Mouse (Mus musculus): Measurements from ENCODE around the gene Rock2. TPM values are rescaled to one million over a fixed set of nuclear protein-coding genes. Genes with fewer than 3 reads are reported as not detected.

The Rock2 gene
- polyA plus RNA-seq, 2 experiments, result 18.2 to 18.3 TPM

GRCm38 (mm10) chr12:16911524-16911923 lies 16.8 kb downstream of the Rock2 start:
- Histone ChIP-seq H3K27me3 (ENCODE audit: control insufficient read depth, insufficient read depth, low read length) (no peaks in the 10 kb centered on the region), H3K4me1 (ENCODE audit: control insufficient read depth, insufficient read depth, low read length) (no peaks in the 10 kb centered on the region), H3K36me3 (ENCODE audit: control insufficient read depth, insufficient read depth, low read length) (no peaks in the 10 kb centered on the region), H3K27ac (replicated peaks; ENCODE audit: low read depth, low read length) (no peak overlapping the region), H3K9ac (ENCODE audit: low read depth, low read length, severe bottlenecking) (no peak overlapping the region), H3K4me3 (replicated peaks; ENCODE audit: low read length) (no peak overlapping the region), H3K4me2 (replicated peaks; ENCODE audit: low read depth, low read length, severe bottlenecking) (no peak overlapping the region), H3K9me3 (ENCODE audit: control insufficient read depth, low read length) (no peaks in the 10 kb centered on the region)
- no peak for ATAC-seq (ENCODE audit: low FRiP score, low read depth)
- 82% methylated on average over 2 of the region's 3 CpGs for WGBS
- no peak for DNase-seq (ENCODE audit: low spot score)
- TF ChIP-seq POLR2A (IDR thresholded peaks at IDR 0.05; ENCODE audit: borderline replicate concordance, extremely low read depth, insufficient read depth, insufficient read length), result no peak

DNA sequence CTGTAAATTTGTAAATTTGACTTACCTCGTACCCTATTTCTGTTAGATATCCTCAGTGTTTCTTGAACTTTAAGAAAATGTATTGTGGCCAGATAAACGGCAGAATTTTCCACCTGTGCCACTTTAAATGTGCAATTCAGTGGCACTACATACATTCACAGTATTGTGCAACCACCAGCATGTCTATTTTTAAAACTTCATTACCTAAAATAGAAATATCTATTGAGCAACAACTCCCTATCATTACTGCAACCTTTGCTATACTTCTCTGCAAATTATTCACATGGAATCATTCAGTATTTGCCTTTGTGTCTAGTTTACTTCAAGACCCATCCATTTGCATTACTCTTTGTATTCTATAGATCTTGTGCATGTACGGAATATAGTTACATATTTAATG lies 17.9 kb downstream of the Rock2 start:
- DNase-seq (ENCODE audit: low spot score), result no peak
- 88% methylated on average over 3 of the region's 3 CpGs for WGBS
- Histone ChIP-seq H3K4me3 (replicated peaks; ENCODE audit: low read length) (no peak overlapping the region), H3K4me2 (replicated peaks; ENCODE audit: low read depth, low read length, severe bottlenecking) (no peak overlapping the region), H3K9ac (ENCODE audit: low read depth, low read length, severe bottlenecking) (no peak overlapping the region), H3K9me3 (ENCODE audit: control insufficient read depth, low read length) (no peaks in the 10 kb centered on the region), H3K27me3 (ENCODE audit: control insufficient read depth, insufficient read depth, low read length) (no peaks in the 10 kb centered on the region), H3K36me3 (ENCODE audit: control insufficient read depth, insufficient read depth, low read length) (no peaks in the 10 kb centered on the region), H3K4me1 (ENCODE audit: control insufficient read depth, insufficient read depth, low read length) (no peaks in the 10 kb centered on the region), H3K27ac (replicated peaks; ENCODE audit: low read depth, low read length) (no peak overlapping the region)
- no peak for ATAC-seq (ENCODE audit: low FRiP score, low read depth)
- no peak for TF ChIP-seq POLR2A (IDR thresholded peaks at IDR 0.05; ENCODE audit: borderline replicate concordance, extremely low read depth, insufficient read depth, insufficient read length)

GRCm38 (mm10) chr12:16920186-16920860 lies 25.6 kb downstream of the Rock2 start:
- Histone ChIP-seq H3K27me3 (ENCODE audit: control insufficient read depth, insufficient read depth, low read length) (no peaks in the 10 kb centered on the region), H3K27ac (replicated peaks; ENCODE audit: low read depth, low read length) (no peak overlapping the region), H3K4me2 (replicated peaks; ENCODE audit: low read depth, low read length, severe bottlenecking) (no peak overlapping the region), H3K4me3 (replicated peaks; ENCODE audit: low read length) (no peak overlapping the region), H3K4me1 (ENCODE audit: control insufficient read depth, insufficient read depth, low read length) (no peaks in the 10 kb centered on the region; the same call in 1 of the 2 replicates), H3K9me3 (ENCODE audit: control insufficient read depth, low read length) (no peaks in the 10 kb centered on the region), H3K9ac (ENCODE audit: low read depth, low read length, severe bottlenecking) (no peak overlapping the region), H3K36me3 (ENCODE audit: control insufficient read depth, insufficient read depth, low read length) (no peaks in the 10 kb centered on the region)
- no peak for TF ChIP-seq POLR2A (IDR thresholded peaks at IDR 0.05; ENCODE audit: borderline replicate concordance, extremely low read depth, insufficient read depth, insufficient read length)
- DNase-seq (ENCODE audit: low spot score) (no peak), ATAC-seq (ENCODE audit: low FRiP score, low read depth) (no peak)

- WGBS, result 76% methylated on average over 2 of the region's 2 CpGs
- no peak overlapping the region for H3K27ac ChIP-seq (replicated peaks; ENCODE audit: low read depth, low read length)
- H3K36me3 ChIP-seq (ENCODE audit: control insufficient read depth, insufficient read depth, low read length), result peaks cover 20% of the 10 kb centered on the region
- no peak overlapping the region for H3K4me3 ChIP-seq (replicated peaks; ENCODE audit: low read length)
- DNase-seq (ENCODE audit: low spot score), result no peak
- H3K9me3 ChIP-seq (ENCODE audit: control insufficient read depth, low read length), result no peaks in the 10 kb centered on the region
- no peak overlapping the region for H3K4me2 ChIP-seq (replicated peaks; ENCODE audit: low read depth, low read length, severe bottlenecking)
- no peaks in the 10 kb centered on the region for H3K27me3 ChIP-seq (ENCODE audit: control insufficient read depth, insufficient read depth, low read length)
- no peaks in the 10 kb centered on the region for H3K4me1 ChIP-seq (ENCODE audit: control insufficient read depth, insufficient read depth, low read length)
- TF ChIP-seq POLR2A (IDR thresholded peaks at IDR 0.05; ENCODE audit: borderline replicate concordance, extremely low read depth, insufficient read depth, insufficient read length), result no peak
- ATAC-seq (ENCODE audit: low FRiP score, low read depth), result no peak
- no peak overlapping the region for H3K9ac ChIP-seq (ENCODE audit: low read depth, low read length, severe bottlenecking)
These were observed 33.2 kb downstream of the Rock2 start for GRCm38 (mm10) chr12:16927889-16928288.

- H3K27me3 ChIP-seq (ENCODE audit: control insufficient read depth, insufficient read depth, low read length), result no peaks in the 10 kb centered on the region
- no peak overlapping the region for H3K4me2 ChIP-seq (replicated peaks; ENCODE audit: low read depth, low read length, severe bottlenecking)
- no peak overlapping the region for H3K9ac ChIP-seq (ENCODE audit: low read depth, low read length, severe bottlenecking)
- peaks cover 18% of the 10 kb centered on the region for H3K36me3 ChIP-seq (ENCODE audit: control insufficient read depth, insufficient read depth, low read length)
- no peak overlapping the region for H3K4me3 ChIP-seq (replicated peaks; ENCODE audit: low read length)
- H3K27ac ChIP-seq (replicated peaks; ENCODE audit: low read depth, low read length), result no peak overlapping the region
- DNase-seq (ENCODE audit: low spot score) (no peak), ATAC-seq (ENCODE audit: low FRiP score, low read depth) (no peak)
- no peak for TF ChIP-seq POLR2A (IDR thresholded peaks at IDR 0.05; ENCODE audit: borderline replicate concordance, extremely low read depth, insufficient read depth, insufficient read length)
- 85% methylated on average over 1 of the region's 1 CpGs for WGBS
- H3K4me1 ChIP-seq (ENCODE audit: control insufficient read depth, insufficient read depth, low read length), result no peaks in the 10 kb centered on the region
- H3K9me3 ChIP-seq (ENCODE audit: control insufficient read depth, low read length), result no peaks in the 10 kb centered on the region
These were observed 39.7 kb downstream of the Rock2 start for GRCm38 (mm10) chr12:16934423-16934822.
